Mouse (Mus musculus): ENCODE measurements around the gene Camk1g.

The Camk1g gene

DNA sequence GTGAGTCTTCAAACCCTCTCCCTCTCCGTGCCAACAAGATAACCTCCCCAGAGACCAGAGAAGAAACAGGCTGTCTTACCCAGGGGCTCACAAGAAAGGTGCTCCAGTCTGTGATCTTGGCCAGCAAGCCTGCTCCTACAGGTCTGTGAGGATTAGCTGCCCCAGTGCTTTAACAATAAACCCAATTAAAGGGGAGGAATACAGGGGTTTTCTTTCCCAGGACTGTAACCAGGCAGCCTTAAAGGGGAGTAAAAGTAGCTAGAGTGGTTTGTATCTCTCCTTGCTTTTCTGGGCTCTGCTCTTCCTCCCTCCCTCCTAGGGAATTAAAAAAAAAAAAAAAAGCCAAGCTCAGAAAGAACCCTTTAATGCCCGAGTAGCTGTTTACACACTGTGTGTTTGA, at the start of gene Camk1g:
Camk1g (minus strand) TSS at position 203 of the 400 bp plus-strand sequence.
- no peak for DNase-seq (ENCODE audit: low spot score in 2 of 2)

DNA sequence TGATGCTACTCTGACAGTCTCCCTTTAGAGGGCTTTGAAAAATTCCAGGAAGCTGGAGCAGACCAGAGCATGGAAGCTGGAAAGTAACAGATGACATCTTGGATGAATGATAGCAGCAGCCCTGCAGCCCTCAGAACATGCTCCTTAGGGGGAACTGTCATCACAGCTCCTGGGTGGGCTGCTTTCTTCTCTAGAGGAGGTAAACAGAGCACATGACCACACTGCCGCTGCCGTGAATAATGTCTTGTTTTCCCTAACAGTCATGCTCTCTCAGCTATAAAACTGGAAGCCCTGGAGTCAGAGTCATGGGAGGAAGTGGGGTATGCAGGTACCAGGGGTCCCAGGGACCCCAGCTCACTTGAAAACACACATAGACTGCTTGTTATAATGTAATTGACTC, 49.1 kb upstream of the Camk1g start:
- DNase-seq (ENCODE audit: low spot score in 2 of 2), result no peak

DNA sequence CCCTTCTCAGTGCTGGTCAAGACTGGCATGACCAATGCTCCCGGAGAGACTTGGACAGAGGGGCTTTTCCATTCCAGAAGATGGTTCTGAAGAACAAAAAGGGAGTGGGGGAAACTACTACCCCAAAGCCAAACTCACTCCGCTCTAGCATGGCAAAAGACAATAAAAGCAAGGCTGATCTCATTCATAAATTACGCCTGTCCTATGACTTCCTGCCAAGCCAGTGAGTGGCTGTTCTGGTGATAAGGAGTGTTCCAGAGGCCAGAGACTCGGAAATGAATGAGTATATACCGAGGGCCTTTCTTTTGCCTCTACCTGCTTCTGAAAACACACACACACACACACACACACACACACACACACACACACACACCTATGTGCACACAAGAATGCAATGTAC, 48.6 kb upstream of the Camk1g start:
- no peak for DNase-seq (ENCODE audit: low spot score in 2 of 2)

DNA sequence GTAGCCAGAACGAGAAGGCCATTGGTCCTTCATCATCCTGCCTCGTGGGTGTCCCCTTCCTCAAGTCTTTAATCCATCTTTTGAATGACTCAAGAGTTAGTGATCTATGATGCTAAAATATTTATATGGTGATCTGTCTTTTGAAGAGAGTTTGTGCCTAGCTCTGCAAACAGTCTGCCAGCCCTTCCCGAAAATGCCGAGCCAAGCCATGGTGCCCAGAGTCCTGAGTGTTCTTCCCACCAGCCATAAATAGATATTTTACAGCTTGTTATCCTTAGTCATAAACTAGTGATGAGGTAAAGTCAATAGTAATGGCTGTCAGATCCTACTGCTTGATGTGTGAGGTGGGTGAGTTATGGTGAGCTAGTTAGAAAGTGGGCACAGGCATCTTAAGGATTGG, 44.0 kb upstream of the Camk1g start:
- no peak for DNase-seq (ENCODE audit: low spot score in 2 of 2)

DNA sequence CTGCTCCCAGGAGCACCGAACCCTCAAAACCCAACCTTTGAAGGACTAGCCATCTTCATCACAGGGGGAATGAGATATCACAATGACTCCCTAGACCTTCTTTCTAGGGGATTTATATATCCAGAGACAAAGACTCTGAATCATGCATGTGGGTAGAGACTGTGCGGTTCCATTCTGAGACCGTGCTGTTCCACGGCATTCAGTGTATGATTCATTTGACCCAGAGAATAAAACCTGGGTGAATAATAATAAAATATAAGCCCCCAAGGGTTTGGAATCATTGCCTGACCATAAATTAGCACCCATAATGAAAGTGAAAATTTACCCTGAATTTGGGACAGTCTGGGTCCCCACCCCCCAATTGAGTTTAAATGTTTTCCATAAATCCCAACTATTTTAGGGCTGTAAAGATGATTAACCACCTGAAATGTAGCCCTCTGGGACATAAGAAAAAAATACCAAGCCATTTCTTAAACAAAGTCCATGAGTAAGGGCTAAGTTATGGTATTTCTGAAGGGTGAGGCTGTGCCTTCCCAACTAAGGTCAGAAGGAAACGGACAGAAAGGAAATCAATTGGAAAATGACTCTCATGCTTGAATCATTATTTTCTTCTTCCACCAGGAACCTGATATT, 43.4 kb upstream of the Camk1g start:
- no peak for DNase-seq (ENCODE audit: low spot score in 2 of 2)

DNA sequence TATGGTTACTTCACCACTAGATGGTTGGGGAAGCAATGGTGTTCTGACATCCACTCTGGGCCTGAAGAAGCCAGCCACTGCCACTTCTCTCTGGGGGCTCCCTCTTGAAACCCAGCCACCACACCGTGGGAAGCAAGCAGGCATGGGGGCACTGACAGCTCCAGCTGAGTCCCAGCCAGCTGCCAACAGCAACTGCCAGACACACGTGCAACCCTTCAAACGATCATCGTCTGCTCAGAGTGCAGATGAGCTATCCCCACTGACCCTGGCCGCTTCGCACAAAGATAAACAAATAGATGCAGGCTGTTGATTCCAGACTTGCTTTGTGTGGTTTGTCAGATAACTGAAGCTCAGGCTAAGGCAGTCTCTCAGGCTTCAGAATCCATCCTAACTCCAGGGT, 37.4 kb upstream of the Camk1g start:
- DNase-seq (ENCODE audit: low spot score in 2 of 2), result no peak

DNA sequence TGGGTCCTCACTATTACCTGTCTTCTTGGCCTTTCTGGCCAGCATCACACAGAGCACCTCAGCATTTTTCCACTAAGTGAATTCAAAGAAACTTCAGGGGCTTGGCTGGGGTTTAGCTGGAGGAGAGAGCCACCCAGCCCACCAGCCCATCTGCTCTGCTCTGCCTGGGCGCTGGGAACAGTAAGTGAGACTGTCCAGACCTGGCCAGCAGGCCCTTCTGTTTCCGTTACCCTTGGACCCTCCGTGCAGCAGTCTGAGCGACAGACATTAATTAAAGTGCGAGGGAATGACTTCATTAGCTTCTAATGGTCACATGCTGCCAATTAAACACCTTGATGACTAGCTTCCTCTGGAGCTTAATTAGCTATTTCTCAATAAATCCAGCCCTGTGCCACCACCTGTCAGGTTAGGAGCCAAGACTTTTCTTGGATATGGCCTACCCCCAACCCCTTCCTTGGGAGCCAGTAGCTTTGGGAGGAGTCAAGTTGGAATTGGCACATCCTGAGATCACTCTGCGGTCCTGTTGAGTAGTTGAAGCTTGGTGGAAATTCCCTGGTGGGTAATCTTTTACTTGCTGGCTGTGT, 36.1 kb upstream of the Camk1g start:
- no peak for DNase-seq (ENCODE audit: low spot score in 2 of 2)

DNA sequence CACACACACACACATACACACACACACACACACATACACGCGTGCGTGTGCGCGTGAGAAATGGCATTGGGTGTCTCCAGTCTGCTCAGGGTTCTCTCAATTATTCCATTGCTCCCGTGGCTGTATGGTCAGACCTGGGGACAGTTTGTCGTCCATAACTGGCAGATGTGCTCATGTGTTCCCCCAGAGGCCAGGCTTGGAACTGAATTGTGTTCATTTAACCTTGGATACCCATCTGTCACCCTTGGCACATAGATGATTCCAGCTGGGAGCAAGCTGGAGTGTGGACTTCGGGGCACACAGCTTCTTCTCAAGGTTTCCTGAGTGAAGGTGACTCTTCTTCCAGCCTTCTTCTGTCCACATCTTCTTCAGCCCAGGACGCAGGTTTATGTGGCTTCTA, 31.6 kb upstream of the Camk1g start:
- no peak for DNase-seq (ENCODE audit: low spot score in 2 of 2)

DNA sequence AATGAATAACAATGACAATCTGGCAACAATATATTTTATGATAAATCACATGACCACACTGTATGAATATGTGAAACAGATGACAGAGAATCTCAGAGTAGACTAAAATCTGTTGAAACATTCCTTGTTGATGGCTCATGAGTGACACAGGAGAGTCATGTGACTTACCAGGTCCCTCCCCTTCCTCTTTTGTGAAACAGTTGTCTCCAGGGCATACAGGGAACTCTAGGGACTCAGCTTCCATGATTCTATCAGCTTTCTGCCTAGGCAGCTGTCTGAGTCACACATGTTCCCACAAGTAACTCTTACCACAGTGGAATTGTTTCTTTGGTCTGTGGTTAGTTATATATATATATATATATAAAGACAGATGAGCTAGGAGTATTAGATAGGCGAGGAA, 30.2 kb upstream of the Camk1g start:
- DNase-seq (ENCODE audit: low spot score in 2 of 2), result no peak

DNA sequence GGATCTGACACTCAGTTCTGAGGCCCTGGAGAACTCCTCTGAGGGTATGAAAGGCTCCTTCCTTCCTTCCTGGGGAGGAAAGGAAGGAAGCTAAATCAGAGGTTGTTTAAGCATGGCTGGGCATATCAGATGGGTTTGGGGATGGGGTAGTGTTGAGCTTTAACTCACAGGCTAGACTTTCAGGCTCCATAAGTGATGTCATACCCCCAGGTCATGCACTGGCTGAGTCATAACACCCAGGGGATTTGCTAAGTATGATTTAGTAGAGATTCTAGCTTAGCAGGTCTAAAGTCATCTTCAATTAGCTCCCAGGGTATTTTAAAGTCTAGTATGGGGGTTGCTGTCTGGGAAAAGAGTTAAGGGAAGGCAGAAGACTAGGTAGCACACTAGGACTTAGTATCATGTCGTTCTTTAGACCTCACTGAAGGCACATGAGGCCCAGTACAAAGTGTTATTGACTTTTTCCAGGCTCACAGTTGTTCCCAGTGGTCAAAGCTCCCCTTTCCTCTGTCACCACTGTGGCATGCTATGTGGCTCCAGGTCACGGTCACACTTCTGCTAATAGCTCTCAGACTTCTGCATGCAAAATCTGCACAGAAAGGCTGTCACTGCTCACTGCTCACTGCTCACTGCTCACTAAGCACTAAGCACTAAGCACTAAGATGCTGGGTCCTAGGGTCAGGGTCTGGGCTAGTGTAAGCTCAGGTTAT, 28.8 kb upstream of the Camk1g start:
- DNase-seq (ENCODE audit: low spot score in 2 of 2), result no peak

DNA sequence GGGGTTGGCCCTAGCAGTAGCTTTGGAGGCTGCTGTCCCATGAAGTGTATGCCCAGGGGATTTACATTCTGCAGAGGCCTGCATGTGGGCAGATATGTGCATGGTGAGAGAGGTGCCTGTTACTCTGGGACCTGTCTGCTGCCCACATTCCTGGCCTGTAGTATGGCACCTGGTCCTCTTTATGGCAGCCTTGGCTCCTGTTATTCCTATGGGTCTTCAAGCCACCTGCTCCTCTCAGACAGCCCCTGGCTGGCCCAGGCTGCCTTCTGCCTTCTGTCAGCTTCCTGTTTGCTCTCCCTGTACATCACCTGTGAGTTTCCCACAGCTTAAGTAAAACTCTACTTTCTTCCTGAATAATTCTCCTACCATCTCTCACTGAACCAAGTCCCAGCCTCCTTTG, 27.0 kb upstream of the Camk1g start:
- DNase-seq (ENCODE audit: low spot score in 2 of 2), result no peak

DNA sequence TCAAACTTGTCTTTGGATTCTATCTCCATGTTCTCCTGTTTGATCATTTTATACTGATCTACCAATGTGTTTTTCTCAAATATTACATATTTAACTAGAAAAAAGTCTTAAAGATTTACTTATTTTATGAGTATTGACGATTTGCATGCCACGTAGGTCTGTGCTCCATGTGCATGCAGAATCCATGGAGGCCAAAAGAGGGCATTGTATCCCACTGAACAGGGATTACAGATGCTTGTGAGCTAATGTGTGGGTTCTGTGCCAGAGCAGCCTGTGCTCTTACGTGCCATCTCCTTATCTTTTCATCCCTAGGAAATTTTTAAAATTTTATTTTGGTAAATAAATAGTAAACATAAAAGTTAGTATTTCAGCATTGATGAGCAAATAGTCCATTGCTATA, 22.2 kb upstream of the Camk1g start:
- DNase-seq (ENCODE audit: low spot score in 2 of 2), result no peak

DNA sequence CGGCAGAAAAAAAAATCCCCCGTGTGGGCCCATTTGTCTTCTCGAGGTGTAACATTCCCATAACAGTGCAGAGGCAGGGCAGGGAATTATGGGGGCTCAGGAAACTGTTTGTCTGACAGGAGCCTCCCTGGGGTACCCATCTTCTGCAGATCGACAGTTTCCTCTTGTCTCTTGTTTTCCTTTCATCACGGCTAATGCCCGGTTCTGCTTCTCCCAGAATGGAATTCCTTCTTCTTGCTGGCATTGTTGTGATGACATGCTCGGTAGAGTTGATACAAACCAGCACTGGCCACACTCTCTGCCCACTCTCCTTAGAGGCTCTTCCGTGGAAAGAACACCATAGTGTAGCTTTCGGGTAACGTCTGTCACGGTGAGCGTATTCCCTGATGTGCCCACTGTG, 19.9 kb upstream of the Camk1g start:
- DNase-seq (ENCODE audit: low spot score in 2 of 2), result no peak

DNA sequence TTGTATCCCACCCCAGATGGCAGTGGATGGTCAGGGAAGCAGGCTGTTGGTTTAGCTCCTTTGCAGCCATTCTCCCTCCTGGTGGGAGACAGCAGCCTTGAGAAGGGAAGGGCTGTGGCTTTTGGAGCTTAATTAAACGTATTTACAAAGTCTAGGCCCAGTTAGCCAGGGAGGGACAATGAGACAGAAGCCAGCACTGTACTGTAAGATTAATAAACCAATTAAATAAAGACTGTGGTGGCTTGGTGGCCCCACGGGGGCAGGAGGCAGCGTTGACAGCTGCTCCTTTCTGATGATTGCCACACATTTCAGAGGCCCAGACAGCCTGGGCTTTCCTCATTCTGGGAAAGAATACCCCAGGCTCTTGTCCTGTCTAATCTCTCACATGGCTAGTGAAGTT, 19.4 kb upstream of the Camk1g start:
- no peak for DNase-seq (ENCODE audit: low spot score in 2 of 2)

DNA sequence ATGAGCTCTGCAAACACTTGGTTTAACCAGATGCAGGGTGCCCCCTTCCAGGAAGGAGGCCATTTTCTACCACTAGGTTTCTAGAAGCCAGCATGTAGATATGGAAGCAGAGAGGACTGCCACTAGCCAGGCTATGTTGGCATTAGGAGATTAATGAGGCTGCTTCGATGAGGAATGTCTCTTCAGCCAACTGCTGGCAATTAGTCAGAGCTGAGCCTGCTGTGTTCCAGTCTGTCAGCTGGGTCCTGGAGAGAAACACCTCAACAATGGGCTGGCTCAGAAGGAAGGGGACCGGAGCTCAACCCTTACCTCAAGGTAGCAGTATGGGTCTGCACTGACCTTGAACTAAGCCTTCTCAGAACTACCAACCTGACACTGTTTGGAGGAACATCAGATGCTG, 17.1 kb upstream of the Camk1g start:
- DNase-seq (ENCODE audit: low spot score in 2 of 2), result no peak

DNA sequence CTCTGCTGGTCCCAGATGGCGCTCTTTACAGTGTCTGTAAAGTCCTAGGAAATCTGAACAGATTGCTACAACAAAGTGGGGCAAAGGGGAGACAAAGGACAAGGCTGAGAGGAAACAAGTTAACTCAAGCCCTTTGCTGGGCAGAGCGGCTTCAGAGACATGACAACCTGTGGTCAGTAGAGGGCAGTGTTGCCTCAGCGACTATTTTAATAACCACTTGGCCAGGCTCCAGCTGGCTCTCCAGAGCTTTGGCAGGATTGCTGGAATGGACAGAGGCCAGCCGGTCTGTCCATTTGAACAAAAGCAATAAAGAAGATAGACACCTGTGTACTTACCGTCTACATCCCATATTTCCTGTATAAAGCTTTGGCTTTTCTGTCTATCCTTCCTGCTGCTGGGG, 16.0 kb upstream of the Camk1g start:
- peak; percentile 71 to 76 for DNase-seq (ENCODE audit: low spot score in 2 of 2)

DNA sequence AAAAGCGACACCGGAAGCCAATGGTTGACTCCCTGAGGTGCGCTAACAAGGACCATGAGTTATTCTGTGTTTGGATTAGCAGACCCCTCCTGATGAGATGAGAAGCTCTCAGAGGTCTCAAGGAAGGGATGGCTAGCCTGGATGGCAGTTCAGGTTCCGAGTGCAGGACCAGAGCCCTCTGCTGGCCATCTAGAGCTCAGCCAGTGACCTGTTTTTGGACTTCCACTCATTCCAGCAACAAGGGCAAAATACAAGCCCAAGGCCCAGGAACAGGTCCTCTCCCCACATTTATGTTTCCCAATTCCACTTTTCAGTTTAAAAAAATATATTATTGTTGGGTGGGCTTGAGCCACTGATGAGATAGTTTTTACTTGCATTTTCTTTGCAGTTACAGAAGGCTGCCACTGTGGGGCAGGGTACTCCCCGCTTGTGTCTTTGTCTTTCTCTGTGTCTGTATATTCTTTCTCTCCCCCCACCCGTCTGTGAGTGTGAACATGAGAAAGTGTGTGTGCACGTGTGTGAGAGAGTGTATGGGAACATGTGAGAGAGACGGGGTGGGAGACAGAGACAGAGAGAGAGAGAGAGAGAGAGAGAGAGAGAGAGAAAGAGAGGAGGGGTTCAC, 12.9 kb upstream of the Camk1g start:
- DNase-seq (ENCODE audit: low spot score in 2 of 2), result no peak

DNA sequence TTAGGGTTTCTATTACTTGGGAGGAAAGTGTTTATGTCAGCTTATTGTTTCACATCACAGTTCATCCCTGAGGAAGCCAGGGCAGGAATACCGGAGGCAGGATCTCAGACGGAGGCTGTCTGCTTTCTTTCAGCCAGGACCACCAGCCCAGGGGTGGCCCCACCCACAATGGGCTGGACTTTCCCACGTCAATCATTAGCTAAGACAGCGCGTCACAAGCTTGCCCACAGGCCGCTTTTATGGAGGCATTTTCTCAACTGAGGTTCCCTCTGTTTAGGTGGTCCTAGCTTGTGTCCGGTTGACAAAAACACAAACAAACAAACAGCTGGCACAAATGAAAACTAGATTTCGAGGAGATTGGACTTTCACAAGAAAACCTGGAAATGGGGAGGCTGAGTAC, 12.3 kb upstream of the Camk1g start:
- DNase-seq (ENCODE audit: low spot score in 2 of 2), result no peak

DNA sequence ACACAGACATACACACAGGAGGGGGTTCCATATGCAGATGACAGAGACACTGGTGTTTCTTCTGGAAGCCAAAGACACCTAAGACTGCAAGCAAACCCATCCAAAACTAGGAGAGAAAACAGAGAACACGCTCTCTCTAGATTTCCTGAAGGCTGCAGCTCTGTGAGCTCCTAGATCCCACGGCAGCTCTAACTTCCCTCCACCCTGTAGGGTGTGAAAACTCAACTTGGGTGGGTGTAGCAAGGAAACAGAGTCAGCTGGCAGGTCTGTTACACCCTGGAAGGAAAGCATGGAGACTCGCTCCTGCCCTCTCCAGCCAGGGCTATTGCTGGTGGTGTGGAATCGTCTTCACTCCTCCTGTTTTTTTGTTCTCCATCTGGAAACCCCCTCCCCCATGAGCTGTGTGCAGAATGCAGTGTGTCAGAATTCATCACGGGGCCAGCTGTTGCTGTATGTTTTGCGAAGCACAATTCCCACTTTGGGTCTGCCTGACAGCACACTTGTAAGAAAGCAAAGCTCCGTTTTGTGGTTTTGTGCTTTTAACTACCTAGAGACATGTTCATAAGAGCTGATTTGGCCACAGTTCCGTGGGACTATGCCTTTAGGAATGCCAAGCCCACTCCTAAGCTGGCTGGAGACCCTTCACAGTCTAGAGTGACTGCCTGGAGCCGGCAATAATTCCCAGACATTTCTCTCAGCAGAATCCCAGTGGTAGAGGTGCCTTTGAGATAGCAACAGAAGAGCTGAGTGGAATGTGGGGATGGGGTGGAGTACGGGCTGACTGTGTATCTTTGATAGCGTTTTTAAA, 11.7 kb upstream of the Camk1g start:
- no peak for DNase-seq (ENCODE audit: low spot score in 2 of 2)

DNA sequence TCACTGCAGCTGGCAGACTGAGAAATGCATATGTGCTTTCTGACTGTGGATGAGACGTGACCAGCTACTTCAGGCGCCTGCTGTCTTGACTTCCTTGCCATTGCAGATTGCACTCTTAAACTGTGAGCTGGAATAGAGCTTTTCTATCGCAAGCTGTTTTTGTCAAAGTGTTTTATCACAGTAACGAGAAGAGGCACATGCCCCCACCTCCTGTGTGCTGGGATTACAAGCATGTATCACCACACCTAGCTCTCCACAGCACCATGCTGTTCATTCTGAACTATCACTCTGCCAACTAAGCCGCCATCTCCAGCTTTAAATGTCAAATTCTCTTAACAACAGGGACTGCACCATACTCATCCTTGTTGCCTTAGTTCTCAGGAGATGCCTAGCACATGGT, 10.8 kb upstream of the Camk1g start:
- DNase-seq (ENCODE audit: low spot score in 2 of 2), result no peak

DNA sequence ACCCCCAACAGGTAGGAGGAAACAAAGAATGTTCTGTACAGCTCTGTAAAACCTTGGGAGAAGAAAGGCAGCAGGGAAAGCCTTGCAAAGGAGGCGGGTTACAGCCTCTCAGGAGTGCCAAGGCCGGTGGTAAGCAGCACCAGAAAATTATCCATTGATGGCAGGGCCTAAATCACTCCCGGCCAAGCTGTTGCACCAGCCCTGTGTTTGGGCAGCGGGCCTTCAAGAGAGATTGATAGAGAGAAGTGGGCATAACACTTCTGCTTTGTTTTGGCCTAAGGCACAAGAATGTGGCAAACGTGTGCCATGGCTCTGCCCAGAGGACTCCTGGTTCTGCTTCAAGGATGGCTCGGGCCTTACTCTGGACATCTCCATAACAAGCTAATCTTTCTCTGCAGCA, 9.5 kb upstream of the Camk1g start:
- DNase-seq (ENCODE audit: low spot score in 2 of 2), result no peak

DNA sequence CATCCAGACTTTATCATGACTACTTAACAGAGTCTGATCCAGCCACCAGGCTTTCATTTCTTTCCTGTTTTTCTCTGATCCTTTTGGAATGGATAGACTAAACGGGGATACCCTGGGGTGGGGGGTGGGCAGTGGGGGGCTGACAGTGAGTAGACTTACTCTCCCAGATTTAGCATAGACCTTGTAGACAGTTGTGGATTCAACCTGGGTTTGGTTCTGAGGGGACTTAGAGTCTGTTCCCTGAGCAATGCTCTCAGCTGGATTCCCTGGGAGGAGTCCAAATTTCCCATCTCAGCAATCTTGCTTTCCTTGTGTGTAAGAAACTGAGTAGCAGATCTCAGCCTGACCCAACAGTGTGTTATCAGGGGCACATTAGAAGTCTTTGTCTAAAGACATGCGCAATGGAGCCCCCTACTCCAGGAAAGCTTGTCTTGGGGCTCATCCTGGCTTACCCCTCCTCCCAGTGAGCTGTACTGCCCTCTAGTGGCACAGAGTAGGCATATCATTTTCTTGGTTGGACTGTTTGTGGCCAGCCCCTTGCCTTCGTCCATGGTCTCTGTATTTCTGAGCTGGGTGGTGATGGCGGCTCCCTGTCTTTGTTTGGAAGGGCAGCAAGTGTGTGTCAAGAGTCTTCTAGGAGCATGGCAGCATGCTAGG, 6.5 kb upstream of the Camk1g start:
- DNase-seq (ENCODE audit: low spot score in 2 of 2), result no peak

Measured in frontal cortex, postnatal 25 days (tissue).